Mouse (Mus musculus) T-helper 2 cell (primary cell): ENCODE results near the gene Ly75.

Experiments
- in situ Hi-C: fragments of 300-600 bp; cut with MboI, MseI; formaldehyde crosslinking; loops from one replicate; pipeline ENCODE4 v1.15.1; 2025; ENCODE audit warnings: high pct_unique_total_duplicates

Ly75 gene

GRCm38 (mm10) chr2:60323411-60323810, 59.7 kb downstream of the Ly75 start:
- in situ Hi-C loops: no loop called here

GRCm38 (mm10) chr2:60322031-60322726, 60.9 kb downstream of the Ly75 start:
- in situ Hi-C loops: no loop called here

GRCm38 (mm10) chr2:60303796-60304195, 79.3 kb downstream of the Ly75 start:
- in situ Hi-C loops: no loop called here

- in situ Hi-C loops: no loop called here
These were observed 83.8 kb downstream of the Ly75 start for GRCm38 (mm10) chr2:60299323-60299722.

GRCm38 (mm10) chr2:60298266-60298665, 84.8 kb downstream of the Ly75 start:
- in situ Hi-C loops: no loop called here

GRCm38 (mm10) chr2:60291381-60291780, 91.7 kb downstream of the Ly75 start:
- in situ Hi-C loops: loop anchor here (5.0 kb wide), 1 partner anchor 46 kb away; no protein-coding TSS in a partner anchor

- in situ Hi-C loops: no loop called here
These were observed 93.7 kb downstream of the Ly75 start for GRCm38 (mm10) chr2:60289451-60289850.

GRCm38 (mm10) chr2:60288606-60289005, 94.5 kb downstream of the Ly75 start:
- in situ Hi-C loops: no loop called here

- in situ Hi-C loops: no loop called here
These were observed 97.9 kb downstream of the Ly75 start for GRCm38 (mm10) chr2:60285107-60285617.

- in situ Hi-C loops: no loop called here
These were observed 98.7 kb downstream of the Ly75 start, which contains the start of gene Cd302 for GRCm38 (mm10) chr2:60284467-60284821. TSS of gene Cd302 (minus strand) at chr2:60284488.

GRCm38 (mm10) chr2:60283751-60284466, 99.2 kb downstream of the Ly75 start:
- in situ Hi-C loops: no loop called here

GRCm38 (mm10) chr2:60283208-60283750, 99.8 kb downstream of the Ly75 start:
- in situ Hi-C loops: no loop called here

GRCm38 (mm10) chr2:60282625-60283024, 100.5 kb downstream of the Ly75 start:
- in situ Hi-C loops: no loop called here

- in situ Hi-C loops: no loop called here
These were observed 104.5 kb downstream of the Ly75 start for GRCm38 (mm10) chr2:60278627-60279026.

GRCm38 (mm10) chr2:60269856-60270479, 113.1 kb downstream of the Ly75 start:
- in situ Hi-C loops: no loop called here

- in situ Hi-C loops: no loop called here
These were observed 115.5 kb downstream of the Ly75 start for GRCm38 (mm10) chr2:60267567-60267966.

GRCm38 (mm10) chr2:60260621-60261350, 122.3 kb downstream of the Ly75 start:
- in situ Hi-C loops: no loop called here

- in situ Hi-C loops: no loop called here
These were observed 123.9 kb downstream of the Ly75 start for GRCm38 (mm10) chr2:60259186-60259585.

GRCm38 (mm10) chr2:60256751-60257150, 126.4 kb downstream of the Ly75 start:
- in situ Hi-C loops: no loop called here

- in situ Hi-C loops: no loop called here
These were observed 129.6 kb downstream of the Ly75 start for GRCm38 (mm10) chr2:60253506-60253905.

- in situ Hi-C loops: no loop called here
These were observed 130.3 kb downstream of the Ly75 start for GRCm38 (mm10) chr2:60252782-60253181.
